Mouse (Mus musculus): ENCODE data around the gene G3bp1.

G3bp1 gene

DNA sequence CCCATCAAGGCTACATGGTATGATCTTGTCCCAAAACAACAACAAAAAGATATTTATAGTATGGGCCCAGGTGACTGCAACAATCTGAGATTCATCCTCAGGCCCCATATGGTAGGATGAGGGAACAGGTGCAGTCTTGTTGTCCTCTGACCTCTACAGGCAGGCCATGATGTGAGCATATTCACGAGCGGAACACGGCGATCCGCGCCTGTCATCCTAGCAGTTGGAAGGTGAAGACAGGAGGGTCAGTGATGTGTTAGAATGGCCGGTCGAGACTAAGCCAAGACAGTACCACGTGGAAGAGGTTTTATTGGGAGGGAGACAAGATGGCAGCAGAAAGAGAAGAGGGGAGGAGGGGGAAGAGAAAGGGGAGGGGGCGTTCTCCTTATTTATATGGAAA, 4.8 kb upstream of the G3bp1 start:
- DNase-seq (ENCODE audit: low read depth), result no peak

DNA sequence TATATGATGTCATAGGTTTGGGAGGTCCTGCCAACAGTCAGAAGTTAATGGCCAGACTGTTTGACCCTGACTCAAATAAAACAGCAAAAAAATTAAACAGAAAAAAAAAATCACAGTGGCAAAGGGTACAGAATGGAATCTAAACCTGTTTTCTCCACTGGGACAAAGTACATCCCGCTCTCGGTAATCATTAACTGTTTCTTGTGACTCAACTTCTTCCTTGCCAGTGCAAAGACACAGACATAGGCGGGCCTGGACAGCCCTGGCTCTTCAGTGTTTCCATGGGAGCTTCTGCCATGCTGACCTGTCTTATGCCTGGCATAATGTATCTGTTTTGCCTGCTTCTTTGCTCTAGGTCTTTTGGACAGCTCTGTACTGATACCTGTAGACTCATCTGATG, 4.3 kb upstream of the G3bp1 start:
- no peak for DNase-seq (ENCODE audit: low read depth)

- no peak for DNase-seq (ENCODE audit: low read depth)
These were observed 1.5 kb upstream of the G3bp1 start for GRCm38 (mm10) chr11:55468012-55468411.

DNA sequence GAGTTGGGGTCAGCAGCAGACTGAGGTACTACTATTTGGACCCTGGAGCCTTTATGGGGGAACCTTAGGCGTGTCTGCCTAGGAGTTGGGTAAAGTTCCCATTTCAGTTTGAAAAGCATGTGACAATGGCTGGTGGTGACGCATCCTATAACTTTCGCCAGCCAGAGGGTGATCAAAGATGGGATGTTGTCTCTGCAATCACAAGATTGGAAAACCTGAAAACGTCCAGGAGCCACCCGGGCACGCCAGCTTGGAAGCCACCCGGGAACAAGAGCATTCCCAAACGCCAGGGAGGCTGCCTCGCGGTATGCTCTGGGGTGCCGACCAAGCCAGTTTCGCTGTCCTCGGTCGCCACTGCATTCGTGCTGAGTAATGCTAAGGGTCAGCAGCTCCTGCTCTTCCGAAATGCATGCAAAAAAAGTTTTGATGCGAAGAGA, 856 bp upstream of the G3bp1 start:
- DNase-seq (ENCODE audit: low read depth), result no peak

DNA sequence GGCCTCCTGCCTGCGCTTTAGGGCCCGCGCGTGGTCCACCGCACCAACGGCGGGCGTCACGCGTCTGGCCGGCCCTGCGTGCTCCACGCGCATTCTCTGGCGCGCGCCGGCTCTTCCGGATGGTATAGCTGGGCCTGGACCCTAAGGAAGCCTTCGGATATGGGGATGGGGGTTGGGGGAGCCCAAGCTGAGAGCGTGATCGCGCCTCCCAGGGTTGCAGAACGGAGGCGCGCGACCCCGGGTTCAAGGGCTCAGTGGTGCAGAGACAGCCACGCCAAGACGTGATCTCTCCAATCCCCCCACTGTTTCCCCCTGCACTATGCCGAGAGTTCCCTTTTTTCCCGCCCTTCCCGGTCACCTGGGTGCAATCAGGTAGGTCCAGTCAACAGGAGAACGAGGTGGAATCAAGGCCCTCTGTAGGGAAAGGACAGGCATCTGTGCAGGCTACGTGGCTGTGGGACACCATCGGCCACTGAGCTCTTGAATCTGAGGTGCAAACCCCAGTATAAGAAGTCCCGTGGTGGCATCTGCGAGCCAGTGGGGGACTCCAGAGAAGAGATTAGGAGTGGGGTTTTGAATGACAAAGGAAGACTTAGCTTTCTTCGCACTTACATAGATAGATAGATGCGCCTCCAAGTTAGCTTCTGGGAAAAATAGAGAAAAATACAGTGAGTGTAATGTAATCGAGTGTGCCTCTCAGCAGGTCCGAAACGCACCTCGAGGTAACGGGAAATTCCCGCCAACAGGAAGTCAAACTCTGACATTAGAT, 622 bp downstream of the G3bp1 start:
- DNase-seq (ENCODE audit: low read depth), result no peak

DNA sequence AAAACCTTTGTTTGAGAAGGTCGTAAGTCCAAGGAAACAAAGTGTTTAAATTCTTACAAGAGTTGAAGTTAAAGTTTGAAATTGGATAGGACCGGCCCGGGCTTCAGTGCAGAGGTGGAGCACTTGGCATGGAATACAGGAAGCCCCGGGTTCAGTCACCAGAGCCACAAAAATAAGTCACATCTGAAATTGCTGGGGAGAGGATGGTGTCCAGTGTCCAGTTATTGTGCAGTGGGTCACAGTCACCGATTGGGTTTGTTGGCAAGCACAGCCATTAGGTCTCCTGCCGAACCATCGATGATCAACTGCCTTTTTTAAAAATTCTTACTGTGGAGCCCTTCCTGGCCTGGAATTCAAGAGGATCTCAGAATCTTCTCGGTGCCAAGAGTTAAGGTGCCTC, 1.3 kb downstream of the G3bp1 start:
- no peak for DNase-seq (ENCODE audit: low read depth)

- DNase-seq (ENCODE audit: low read depth), result no peak
These were observed 2.0 kb downstream of the G3bp1 start for GRCm38 (mm10) chr11:55471467-55471866.

GRCm38 (mm10) chr11:55473219-55473618, 3.7 kb downstream of the G3bp1 start:
- no peak for DNase-seq (ENCODE audit: low read depth)

DNA sequence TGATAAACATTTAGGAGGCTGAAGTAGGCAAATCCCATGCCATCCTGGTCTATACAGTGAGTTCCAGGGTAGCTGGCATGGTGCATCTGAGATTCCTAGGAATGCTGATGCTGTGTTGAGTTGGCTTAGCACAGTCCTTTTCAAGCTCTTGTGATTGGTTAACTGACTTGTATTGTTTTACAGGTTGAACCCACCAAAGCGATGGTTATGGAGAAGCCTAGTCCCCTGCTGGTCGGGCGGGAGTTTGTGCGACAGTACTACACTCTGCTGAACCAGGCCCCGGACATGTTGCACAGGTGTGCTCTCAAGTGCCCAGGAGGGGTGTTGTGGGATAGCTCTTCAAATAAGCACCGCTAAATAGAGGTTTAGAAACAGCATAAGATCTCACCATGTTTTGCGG, 16.0 kb downstream of the G3bp1 start:
- DNase-seq (ENCODE audit: low read depth), result no peak

DNA sequence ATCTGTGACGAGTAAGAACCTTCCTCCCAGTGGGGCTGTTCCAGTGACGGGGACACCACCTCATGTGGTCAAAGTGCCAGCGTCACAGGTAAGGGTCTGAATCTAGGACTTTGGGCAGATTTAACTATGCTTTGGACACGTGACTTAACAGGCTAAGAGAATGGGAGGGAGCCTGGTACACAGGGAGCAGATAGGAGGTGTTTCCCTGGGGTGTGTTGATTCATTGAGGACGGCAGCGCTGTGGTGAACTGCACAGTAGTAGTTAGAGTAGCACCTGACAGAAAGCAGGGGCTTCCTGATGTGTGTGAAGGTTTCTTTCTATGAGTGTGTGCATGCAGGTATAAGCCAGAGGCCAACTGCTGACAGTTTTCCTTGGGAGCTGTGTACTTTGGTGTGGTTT, 26.7 kb downstream of the G3bp1 start:
- DNase-seq (ENCODE audit: low read depth), result no peak

GRCm38 (mm10) chr11:55497885-55498284, 28.4 kb downstream of the G3bp1 start:
- peak; percentile 43 for DNase-seq (ENCODE audit: low read depth)

DNA sequence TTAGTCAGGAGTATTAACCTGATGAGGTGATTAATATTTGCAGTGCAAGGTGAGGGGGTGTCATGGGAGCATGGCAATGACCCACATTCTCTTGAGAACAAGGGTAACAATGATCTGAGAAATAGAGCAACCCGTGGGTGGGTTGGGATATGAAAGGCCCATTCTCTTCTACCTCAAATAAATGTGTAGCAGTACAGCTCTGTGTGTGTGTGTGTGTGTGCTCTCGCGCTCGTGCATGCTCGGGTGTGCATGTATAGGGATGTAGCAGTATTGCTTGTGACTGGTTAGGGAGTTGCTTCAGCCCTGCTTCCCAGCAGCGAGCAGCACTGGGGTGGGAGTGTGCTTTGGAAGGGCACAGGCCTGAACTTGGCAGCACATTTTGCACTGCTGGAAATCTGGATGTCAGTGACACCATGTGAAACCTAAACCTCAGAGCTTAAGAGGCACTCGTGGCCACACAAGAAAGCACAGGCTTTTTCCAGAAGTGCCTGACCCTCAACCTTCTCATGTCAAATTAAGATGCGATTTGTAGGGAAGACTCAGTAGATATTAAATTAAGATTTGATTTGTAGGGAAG, 32.6 kb downstream of the G3bp1 start:
- no peak for DNase-seq (ENCODE audit: low read depth)

GRCm38 (mm10) chr11:55502886-55503285, 33.4 kb downstream of the G3bp1 start:
- no peak for DNase-seq (ENCODE audit: low read depth)

DNA sequence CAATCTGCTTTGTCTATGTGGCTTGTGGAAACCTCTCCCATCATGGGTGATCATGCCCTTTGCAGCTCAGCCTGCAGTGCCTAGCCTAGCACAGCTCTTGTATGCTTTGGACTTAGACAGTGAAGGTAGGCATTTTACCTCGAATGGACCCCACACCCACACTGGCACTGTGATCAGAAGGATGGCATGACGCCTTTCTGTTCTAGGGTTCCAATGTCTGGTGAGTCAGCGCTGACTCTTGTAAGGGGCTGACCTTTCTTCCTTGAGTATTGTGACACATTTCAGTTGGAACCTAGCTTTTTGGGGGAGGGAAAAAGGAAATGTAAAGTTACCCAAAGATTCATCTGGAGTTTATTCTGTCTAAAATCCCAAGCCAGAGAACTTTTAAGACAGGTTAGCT, 36.0 kb downstream of the G3bp1 start:
- DNase-seq (ENCODE audit: low read depth), result no peak

DNA sequence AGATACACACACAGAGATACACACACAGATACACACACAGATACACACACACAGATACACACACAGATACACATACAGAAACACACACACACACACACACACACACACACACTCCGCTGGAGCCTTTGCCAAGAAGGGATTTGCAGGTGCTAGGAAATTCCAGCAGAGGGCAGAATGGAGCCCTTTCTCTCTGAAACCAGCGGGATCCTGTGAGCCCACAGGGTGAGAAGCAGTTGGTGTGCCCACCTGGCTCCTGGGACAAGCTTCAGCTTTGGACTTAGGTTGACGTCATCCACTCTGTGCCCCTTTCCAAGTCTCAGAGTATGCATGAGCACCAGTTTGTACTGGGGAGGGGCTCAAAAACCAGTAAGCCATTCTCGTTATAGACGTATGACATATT, 41.9 kb downstream of the G3bp1 start:
- no peak for DNase-seq (ENCODE audit: low read depth)

- DNase-seq (ENCODE audit: low read depth), result no peak
These were observed 48.2 kb downstream of the G3bp1 start for GRCm38 (mm10) chr11:55517666-55518065.

DNA sequence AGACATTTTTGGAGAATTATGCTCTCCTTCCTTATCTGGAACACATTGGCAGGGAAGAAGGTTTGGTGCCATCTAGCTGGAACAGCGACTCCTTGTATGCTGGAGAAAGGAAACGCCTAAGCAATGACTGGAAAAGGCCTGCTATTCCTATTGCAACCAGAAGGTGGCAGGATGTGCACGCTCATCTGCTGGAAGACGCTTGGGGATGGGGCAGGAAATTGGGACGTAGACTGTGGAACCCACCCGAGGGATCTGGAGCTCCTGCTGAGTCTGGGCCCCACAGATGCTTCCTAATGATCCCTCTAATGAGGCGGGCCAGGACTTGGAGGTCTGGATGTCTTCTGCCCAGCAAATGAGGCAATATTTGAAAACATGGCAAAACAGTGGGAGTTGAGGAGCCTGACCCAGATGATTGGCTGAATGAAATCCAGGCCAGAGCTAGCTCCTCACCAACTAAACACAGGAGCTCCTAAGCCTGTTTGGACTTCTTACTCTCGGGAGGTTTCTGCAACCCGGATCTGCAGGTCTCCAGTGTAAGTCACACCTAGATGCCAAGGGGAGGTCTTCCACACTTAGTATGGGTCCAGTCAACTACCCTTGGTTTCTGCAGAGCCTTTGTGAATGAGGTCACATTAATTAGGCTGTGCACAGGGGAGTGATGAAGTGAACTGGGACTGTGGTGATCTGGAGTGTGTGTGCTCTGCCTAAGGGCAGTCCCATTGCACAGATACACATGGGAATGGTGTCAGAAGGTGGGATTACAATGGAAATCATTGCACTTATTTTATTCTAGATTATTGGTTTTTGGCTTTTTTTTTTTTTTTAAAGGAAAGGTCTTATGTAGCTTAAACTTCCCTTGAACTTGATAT, 49.6 kb downstream of the G3bp1 start:
- DNase-seq (ENCODE audit: low read depth), result no peak

- no peak for DNase-seq (ENCODE audit: low read depth)
These were observed 61.3 kb downstream of the G3bp1 start for GRCm38 (mm10) chr11:55530741-55531140.

DNA sequence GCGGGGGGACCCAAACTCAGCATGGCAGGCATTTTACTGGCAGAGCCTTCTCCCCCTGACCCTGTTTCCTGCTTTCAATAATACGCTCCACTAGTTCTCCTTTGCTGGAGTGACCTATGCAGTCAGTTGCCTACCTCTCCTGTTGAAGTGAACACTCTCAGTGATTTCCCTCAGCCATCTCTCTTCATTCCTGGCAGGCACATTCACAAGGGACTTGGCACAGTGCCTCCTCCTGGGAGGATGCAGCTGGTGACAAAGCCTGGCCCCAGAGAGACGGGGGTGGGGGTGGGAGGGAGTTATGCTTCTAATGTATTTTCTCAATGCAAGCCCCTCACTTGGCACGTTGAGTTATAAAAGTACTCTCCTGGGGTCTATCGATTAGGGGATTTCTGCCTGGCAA, 63.9 kb downstream of the G3bp1 start:
- no peak for DNase-seq (ENCODE audit: low read depth)

- no peak for DNase-seq (ENCODE audit: low read depth)
These were observed 65.3 kb downstream of the G3bp1 start for GRCm38 (mm10) chr11:55534766-55535165.

GRCm38 (mm10) chr11:55542128-55542527, 72.6 kb downstream of the G3bp1 start:
- no peak for DNase-seq (ENCODE audit: low read depth)

- no peak for DNase-seq (ENCODE audit: low read depth)
These were observed 73.2 kb downstream of the G3bp1 start for GRCm38 (mm10) chr11:55542671-55543070.

- DNase-seq (ENCODE audit: low read depth), result no peak
These were observed 76.2 kb downstream of the G3bp1 start for GRCm38 (mm10) chr11:55545690-55546089.

Measured in c-Kit-positive CD71-positive TER-119-negative erythroid progenitor cells, embryonic 14.5 days (primary cell).